Mouse (Mus musculus) lung, embryonic 15.5 days (tissue): ENCODE measurements around the gene Lrrc72. TPM values are rescaled to one million over a fixed set of nuclear protein-coding genes. Genes with fewer than 3 reads are reported as not detected.

ENCODE experiments used
- ATAC-seq: fragments of 200-750 bp; cut with Nextera tagmentation; 2 replicates; pipeline ENCODE4 v1.8.0; 2017; ENCODE audit warnings: moderate number of reproducible peaks, borderline replicate concordance; ENCODE audit not compliant: low FRiP score, low TSS enrichment; ENCODE audit errors: extremely low read depth
- H3K27ac ChIP-seq: fragments of 300-500 bp; sonication (generic); 2 replicates; pipeline ENCODE4 v1.5.1; 2015; ENCODE audit warnings: moderate library complexity, mild to moderate bottlenecking, inconsistent platforms
- H3K27me3 ChIP-seq: fragments of 300-500 bp; sonication (generic); 2 replicates; pipeline ENCODE4 v1.6.1; 2015; ENCODE audit warnings: inconsistent platforms
- H3K36me3 ChIP-seq: fragments of 300-500 bp; sonication (generic); 2 replicates; pipeline ENCODE4 v1.6.1; 2015; ENCODE audit warnings: inconsistent platforms
- H3K4me1 ChIP-seq: fragments of 300-500 bp; sonication (generic); 2 replicates; pipeline ENCODE4 v1.6.1; 2015; ENCODE audit warnings: inconsistent platforms
- H3K4me2 ChIP-seq: fragments of 300-500 bp; sonication (generic); 2 replicates; pipeline ENCODE4 v1.6.1; 2015; ENCODE audit warnings: inconsistent platforms, mild to moderate bottlenecking, moderate library complexity
- H3K4me3 ChIP-seq: fragments of 300-500 bp; sonication (generic); 2 replicates; pipeline ENCODE4 v1.5.1; 2015; ENCODE audit warnings: mild to moderate bottlenecking, inconsistent platforms
- H3K9ac ChIP-seq: fragments of 300-500 bp; sonication (generic); 2 replicates; pipeline ENCODE4 v1.6.1; 2015; ENCODE audit warnings: inconsistent platforms
- H3K9me3 ChIP-seq: fragments of 300-500 bp; sonication (generic); 2 replicates; pipeline ENCODE4 v1.6.1; 2016; ENCODE audit warnings: inconsistent platforms
- WGBS: fragments of 180-500 bp; shearing (Covaris S2); methylation state at CpG from one replicate; pipeline ENCODE4 v1.1.7; 2015; 5-methylcytosine and 5-hydroxymethylcytosine counted together
- polyA plus RNA-seq: library from polyadenylated mRNA; unstranded; fragments of >200 nt; fragmentation: Nextera tagmentation; extraction: Ambion mirVana; gene quantifications from 2 replicates; pipeline ENCODE4 v1.2.1, GENCODE M21; 2015

Lrrc72 gene
- polyA plus RNA-seq, 1 experiment from 2014 or later, result not detected

- Histone ChIP-seq H3K9ac (no peak overlapping the region), H3K9me3 (no peaks in the 10 kb centered on the region), H3K27ac (no peak overlapping the region), H3K4me1 (no peaks in the 10 kb centered on the region), H3K36me3 (peaks cover 67% of the 10 kb centered on the region), H3K4me3 (no peak overlapping the region), H3K27me3 (no peaks in the 10 kb centered on the region), H3K4me2 (no peak overlapping the region)
- 65% methylated on average over 6 of the region's 6 CpGs for whole genome bisulfite sequencing
- ATAC-seq, result no peak
These were observed 66.1 kb downstream of the Lrrc72 start for GRCm38 (mm10) chr12:36187081-36187480.

- H3K36me3 ChIP-seq, result peaks cover 42% of the 10 kb centered on the region
- no peak overlapping the region for H3K27ac ChIP-seq
- no peak overlapping the region for H3K4me2 ChIP-seq
- H3K9me3 ChIP-seq, result no peaks in the 10 kb centered on the region
- H3K9ac ChIP-seq, result no peak overlapping the region
- 73% methylated on average over 6 of the region's 6 CpGs for WGBS
- H3K4me3 ChIP-seq, result no peak overlapping the region
- no peaks in the 10 kb centered on the region for H3K4me1 ChIP-seq
- ATAC-seq, result no peak
- H3K27me3 ChIP-seq, result no peaks in the 10 kb centered on the region
These were observed 70.6 kb downstream of the Lrrc72 start for GRCm38 (mm10) chr12:36182570-36182969.

GRCm38 (mm10) chr12:36177227-36177626 is 76.0 kb downstream of the Lrrc72 start:
- ATAC-seq, result no peak
- Histone ChIP-seq H3K27ac (no peak overlapping the region), H3K4me2 (no peak overlapping the region), H3K9ac (no peak overlapping the region), H3K9me3 (no peaks in the 10 kb centered on the region), H3K27me3 (no peaks in the 10 kb centered on the region), H3K36me3 (peaks cover 54% of the 10 kb centered on the region), H3K4me1 (no peaks in the 10 kb centered on the region), H3K4me3 (no peak overlapping the region)
- 93% methylated on average over 5 of the region's 5 CpGs for WGBS

- Histone ChIP-seq H3K4me3 (no peak overlapping the region), H3K9me3 (no peaks in the 10 kb centered on the region), H3K4me1 (peaks cover 10% of the 10 kb centered on the region; the same call in 1 of the 2 replicates), H3K27ac (no peak overlapping the region), H3K27me3 (no peaks in the 10 kb centered on the region), H3K9ac (no peak overlapping the region), H3K36me3 (peaks cover 8% of the 10 kb centered on the region; the same call in 1 of the 2 replicates), H3K4me2 (no peak overlapping the region)
- no peak for ATAC-seq
- 33% methylated on average over 1 of the region's 1 CpGs for WGBS
These were observed 87.9 kb downstream of the Lrrc72 start for GRCm38 (mm10) chr12:36165299-36165698.

- H3K9me3 ChIP-seq, result no peaks in the 10 kb centered on the region
- WGBS, result 53% methylated on average over 7 of the region's 7 CpGs
- ATAC-seq, result no peak
- H3K4me2 ChIP-seq, result no peak overlapping the region
- H3K27ac ChIP-seq, result no peak overlapping the region
- H3K9ac ChIP-seq, result no peak overlapping the region
- no peaks in the 10 kb centered on the region for H3K27me3 ChIP-seq
- H3K4me3 ChIP-seq, result no peak overlapping the region
- peaks cover 10% of the 10 kb centered on the region; the same call in 1 of the 2 replicates for H3K4me1 ChIP-seq
- H3K36me3 ChIP-seq, result peaks cover 8% of the 10 kb centered on the region; the same call in 1 of the 2 replicates
These were observed 88.9 kb downstream of the Lrrc72 start for GRCm38 (mm10) chr12:36164126-36164791.

Other genes starting within 250 kb of the Lrrc72 start
- gene Tspan13, start 210.9 kb downstream of the Lrrc72 start, polyA plus RNA-seq, result 122 and 131 TPM in 2 replicates
- gene Ankmy2, start 96.3 kb downstream of the Lrrc72 start, polyA plus RNA-seq, result 36.7 and 37.2 TPM in 2 replicates
- gene Bzw2, start 95.3 kb downstream of the Lrrc72 start, polyA plus RNA-seq, result 179 and 187 TPM in 2 replicates
- 2.7 and 3.1 TPM in 2 replicates for gene Sostdc1, start 60.7 kb upstream of the Lrrc72 start, polyA plus RNA-seq
- 14.8 and 16.4 TPM in 2 replicates for gene Ispd, start 128.1 kb upstream of the Lrrc72 start, polyA plus RNA-seq
- 1.5 and 2.3 TPM in 2 replicates for gene D630036H23Rik, start 128.8 kb upstream of the Lrrc72 start, polyA plus RNA-seq